Mouse (Mus musculus) testis, adult 2 months (tissue): ENCODE results near the gene Ppp2r1b.

Source experiments
- CTCF ChIP-seq: fragments of 200-500 bp; IDR thresholded peaks from 2 replicates; pipeline ENCODE4 v1.5.1; 2012; ENCODE audit warnings: low read depth, mild to moderate bottlenecking, inconsistent platforms, low read length, moderate library complexity; ENCODE audit not compliant: control insufficient read depth, insufficient read depth, insufficient replicate concordance
- POLR2A ChIP-seq: fragments of 200-500 bp; IDR thresholded peaks from 2 replicates; pipeline ENCODE4 v1.6.1; 2012; ENCODE audit warnings: low read depth, mild to moderate bottlenecking, inconsistent platforms, low read length, moderate library complexity; ENCODE audit not compliant: control insufficient read depth

DNA sequence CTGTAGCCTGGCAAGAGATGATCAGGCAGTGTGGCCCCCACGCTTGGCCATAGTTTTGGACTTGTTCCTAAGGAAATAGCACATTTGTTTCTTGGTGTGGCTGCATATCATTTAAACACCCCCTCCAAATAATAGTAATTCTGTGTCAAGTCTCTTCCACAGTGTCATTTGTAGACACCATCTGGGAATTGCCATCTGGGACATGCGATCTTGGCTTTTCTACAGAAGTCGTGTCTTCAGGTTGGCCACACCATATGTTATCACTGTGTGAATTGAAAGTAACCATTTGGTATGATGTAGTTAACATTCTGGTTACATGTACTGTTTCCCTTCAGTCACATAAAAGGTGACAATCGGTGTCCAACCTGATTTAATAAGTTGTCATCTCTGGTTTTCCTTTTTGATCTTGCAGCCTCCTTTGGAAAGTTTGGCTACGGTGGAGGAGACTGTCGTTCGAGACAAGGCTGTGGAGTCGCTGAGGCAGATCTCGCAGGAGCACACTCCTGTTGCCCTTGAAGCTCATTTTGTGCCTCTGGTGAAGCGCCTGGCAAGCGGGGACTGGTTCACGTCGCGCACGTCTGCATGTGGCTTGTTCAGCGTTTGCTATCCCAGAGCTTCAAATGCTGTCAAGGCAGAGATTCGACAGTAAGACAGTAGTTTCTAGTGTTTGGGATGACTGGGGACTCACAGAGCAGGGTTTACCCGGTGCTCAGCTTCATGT lies 16.2 kb downstream of the Ppp2r1b start:
- TF ChIP-seq POLR2A: no peak
- TF ChIP-seq CTCF: no peak
